Mouse (Mus musculus) adrenal gland, postnatal 10 days (tissue): ENCODE measurements at regions not wholly inside any gene's neighbourhood (a gene's known extent, or its start where the extent isn't known, plus 50 kb on each side); places are given as distances from the start of the nearest gene placed in this dataset.

Experiments used
- DNase-seq: peaks from one replicate; pipeline ENCODE4 v3.0.0; 2021; ENCODE audit warnings: mixed read lengths

- no peak for DNase-seq
Measured at GRCm38 (mm10) chr11:110716369-110716768, 251.5 kb upstream of the Kcnj16 start.

- DNase-seq: no peak
Measured at GRCm38 (mm10) chr11:110722701-110723100, 245.1 kb upstream of the Kcnj16 start.

- DNase-seq: no peak
Measured at GRCm38 (mm10) chr11:110723971-110724370, 243.9 kb upstream of the Kcnj16 start.

- no peak for DNase-seq
Measured at GRCm38 (mm10) chr11:110727357-110727961, 240.4 kb upstream of the Kcnj16 start.

- DNase-seq: no peak
Measured at GRCm38 (mm10) chr11:110731510-110731909, 236.3 kb upstream of the Kcnj16 start.

- DNase-seq: no peak
Measured at GRCm38 (mm10) chr11:110774128-110774527, 193.7 kb upstream of the Kcnj16 start.

GRCm38 (mm10) chr11:110781492-110782276, 186.1 kb upstream of the Kcnj16 start:
- DNase-seq: no peak

- DNase-seq: no peak
Measured at GRCm38 (mm10) chr11:110789537-110789936, 178.3 kb upstream of the Kcnj16 start.

GRCm38 (mm10) chr11:110799887-110800578, 167.8 kb upstream of the Kcnj16 start:
- DNase-seq: no peak

GRCm38 (mm10) chr11:110802013-110802412, 165.8 kb upstream of the Kcnj16 start:
- no peak for DNase-seq

GRCm38 (mm10) chr11:110804079-110804478, 163.8 kb upstream of the Kcnj16 start:
- no peak for DNase-seq

GRCm38 (mm10) chr11:110813137-110813536, 154.7 kb upstream of the Kcnj16 start:
- no peak for DNase-seq

- DNase-seq: no peak
Measured at GRCm38 (mm10) chr11:110814732-110815131, 153.1 kb upstream of the Kcnj16 start.

GRCm38 (mm10) chr11:110815206-110815605, 152.6 kb upstream of the Kcnj16 start:
- DNase-seq: no peak

GRCm38 (mm10) chr11:110828584-110828983, 139.2 kb upstream of the Kcnj16 start:
- DNase-seq: no peak

GRCm38 (mm10) chr11:110836688-110837087, 131.1 kb upstream of the Kcnj16 start:
- DNase-seq: no peak

GRCm38 (mm10) chr11:110839316-110839715, 128.5 kb upstream of the Kcnj16 start:
- DNase-seq: no peak

- DNase-seq: no peak
Measured at GRCm38 (mm10) chr11:110868319-110868718, 99.5 kb upstream of the Kcnj16 start.

- DNase-seq: no peak
Measured at GRCm38 (mm10) chr11:110870133-110870532, 97.7 kb upstream of the Kcnj16 start.

- DNase-seq: no peak
Measured at GRCm38 (mm10) chr11:110874626-110875025, 93.2 kb upstream of the Kcnj16 start.

- DNase-seq: no peak
Measured at GRCm38 (mm10) chr11:110880971-110881370, 86.9 kb upstream of the Kcnj16 start.

GRCm38 (mm10) chr11:110889354-110890151, 78.3 kb upstream of the Kcnj16 start:
- DNase-seq: no peak
